Mouse (Mus musculus) layer of hippocampus, postnatal 25 days (tissue): ENCODE results near the gene Dnm2. TPM values are rescaled to one million over a fixed set of nuclear protein-coding genes. Genes with fewer than 3 reads are reported as not detected.

ENCODE experiments used
- DNase-seq, 2 experiments: peaks; one replicate each; pipeline ENCODE4 v3.0.0; 2022; ENCODE audit warnings: mixed read lengths in 2 of 2, low spot score in 1 of 2; ENCODE audit errors: extremely low spot score in 1 of 2
- total RNA-seq, 2 experiments: library from RNA; stranded (reverse); gene quantifications; 2 replicates each; pipeline ENCODE4 v1.2.3; 2021

The Dnm2 gene
- total RNA-seq: 10 to 100 TPM; 55.2 to 77.1 TPM

- peak; percentile 93 to 95 for DNase-seq
Observed at GRCm38 (mm10) chr9:21424631-21425555, at the start of gene Dnm2. TSS of gene Dnm2 (plus strand) at chr9:21424908.

DNA sequence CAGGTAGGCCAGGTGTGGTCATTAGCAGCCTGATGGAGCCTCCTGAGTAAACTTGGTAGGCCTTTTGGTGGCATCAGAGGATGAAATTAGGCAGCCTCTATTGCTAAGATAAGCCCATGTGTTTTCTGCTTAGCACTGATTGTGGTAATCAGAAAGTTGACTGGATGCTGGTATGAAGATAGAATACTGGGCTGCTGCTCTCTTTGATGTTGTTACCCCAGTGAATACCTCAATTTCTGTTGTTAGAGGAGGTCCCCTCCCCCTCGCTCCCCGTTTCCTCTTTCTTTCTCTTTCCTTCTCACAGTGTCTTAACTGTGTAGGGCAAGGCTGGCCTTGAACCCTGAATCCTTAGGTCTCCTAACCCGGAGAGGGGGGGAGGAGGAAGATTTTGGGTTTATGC lies 45.5 kb upstream of the Dnm2 start:
- DNase-seq: no peak

DNA sequence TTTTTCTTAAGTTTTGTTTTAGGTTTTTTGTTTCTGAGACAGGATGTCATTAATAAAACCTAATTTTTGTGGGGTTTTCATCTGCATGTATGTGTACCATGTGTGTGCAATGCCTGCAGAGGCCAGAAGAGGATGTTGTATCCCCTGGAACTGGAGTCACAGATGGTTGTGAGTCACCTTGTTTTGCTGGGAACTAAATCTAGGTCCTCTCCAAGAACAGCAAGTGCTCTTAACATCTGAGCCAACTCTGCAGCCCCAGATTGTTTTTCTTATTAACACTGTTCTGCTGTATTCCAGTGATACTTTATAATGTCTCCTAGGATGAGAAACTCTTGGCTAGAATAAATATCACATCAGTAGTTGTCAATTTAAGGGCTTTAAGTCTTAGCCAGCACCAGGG lies 43.8 kb upstream of the Dnm2 start:
- DNase-seq: no peak

DNA sequence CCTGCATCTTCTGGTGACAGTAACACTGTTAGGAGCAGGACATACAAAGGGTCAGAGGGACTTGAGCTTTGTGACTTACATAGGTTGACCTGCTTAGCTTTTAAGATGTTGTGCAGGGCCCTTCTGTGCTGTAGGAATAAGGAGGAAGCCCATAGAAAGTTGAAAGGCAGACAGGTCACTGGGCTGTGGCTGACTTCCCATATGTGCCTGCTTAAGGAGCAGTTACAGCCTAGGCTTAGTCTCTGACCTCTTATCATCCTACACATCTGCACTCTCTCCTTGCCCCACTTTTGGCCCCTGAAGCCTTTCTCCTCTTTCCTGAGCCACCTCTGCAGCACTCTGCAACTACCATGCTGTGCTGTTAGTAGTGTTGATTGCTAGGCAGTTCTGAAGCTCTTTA lies 40.7 kb upstream of the Dnm2 start:
- no peak for DNase-seq

DNA sequence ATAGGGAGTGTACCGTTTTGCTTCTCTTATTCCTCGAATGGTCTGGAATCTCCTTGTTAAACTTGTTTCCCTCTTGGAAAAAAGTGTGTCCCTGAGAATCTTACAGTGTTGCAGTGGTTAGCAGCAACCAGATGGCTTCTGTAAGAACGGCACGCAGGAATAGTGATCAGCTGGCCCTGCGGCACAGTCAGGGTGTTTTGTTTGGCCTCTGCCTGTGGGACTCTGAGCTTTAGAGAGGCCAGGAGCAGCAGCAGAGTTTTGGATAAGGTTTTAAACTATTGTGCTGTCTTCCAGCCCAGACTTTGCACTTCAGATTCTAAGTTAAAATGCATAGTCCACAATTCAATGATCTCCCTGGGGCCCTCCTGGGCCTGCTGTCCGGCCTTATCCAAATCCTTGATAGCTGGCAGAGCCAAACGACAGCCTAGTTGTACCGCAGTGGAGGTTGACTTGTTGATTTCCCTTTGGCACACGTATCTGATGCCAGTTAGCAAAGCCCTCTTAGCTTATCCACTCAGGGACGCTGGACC lies 32.0 kb upstream of the Dnm2 start:
- DNase-seq: no peak

- no peak for DNase-seq
Observed at GRCm38 (mm10) chr9:21395692-21396091, 29.0 kb upstream of the Dnm2 start.

GRCm38 (mm10) chr9:21397170-21397569 lies 27.5 kb upstream of the Dnm2 start:
- DNase-seq: no peak

GRCm38 (mm10) chr9:21401042-21401441 lies 23.7 kb upstream of the Dnm2 start:
- no peak for DNase-seq

DNA sequence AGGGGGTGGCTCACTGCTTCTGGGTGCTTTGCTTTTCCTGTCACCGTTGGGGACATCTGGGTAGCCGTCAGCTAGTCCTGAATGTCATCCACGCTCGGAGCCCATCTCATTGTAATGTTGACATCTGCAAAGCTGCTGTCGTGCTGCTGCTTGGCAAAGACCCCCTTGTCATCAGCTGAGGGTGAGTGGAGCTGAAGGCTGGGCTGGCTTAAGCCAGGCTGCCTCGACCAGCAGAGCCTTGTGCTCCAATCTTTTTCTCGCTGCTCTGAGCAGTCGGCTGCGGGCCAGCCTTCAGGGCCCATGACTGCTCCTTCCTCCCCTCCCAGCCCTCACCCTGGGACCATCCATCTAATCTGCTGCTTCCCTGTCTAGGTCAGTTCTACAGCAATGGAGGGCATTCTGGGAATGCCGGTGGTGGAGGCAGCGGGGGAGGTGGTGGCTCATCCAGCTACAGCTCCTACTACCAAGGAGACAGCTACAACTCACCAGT lies 21.9 kb upstream of the Dnm2 start:
- no peak for DNase-seq

DNA sequence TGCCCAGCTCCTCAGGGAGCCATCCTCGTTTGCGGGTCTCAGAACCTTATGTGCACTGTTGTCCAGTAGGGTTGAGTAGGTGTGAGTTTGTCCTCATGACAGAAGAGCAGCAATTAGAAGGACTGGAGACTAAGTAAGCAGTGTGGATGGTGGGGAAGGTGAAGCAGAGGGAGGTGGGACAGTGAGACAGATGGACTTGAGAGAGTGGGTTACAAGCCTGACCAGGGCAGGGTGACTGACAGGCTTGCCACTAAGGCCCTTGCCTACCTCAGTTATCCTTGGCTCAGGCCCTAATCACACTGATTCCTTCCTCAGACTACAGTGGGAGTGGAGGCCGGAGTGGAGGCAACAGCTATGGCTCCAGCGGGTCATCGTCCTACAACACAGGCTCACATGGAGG lies 21.0 kb upstream of the Dnm2 start:
- DNase-seq: no peak

DNA sequence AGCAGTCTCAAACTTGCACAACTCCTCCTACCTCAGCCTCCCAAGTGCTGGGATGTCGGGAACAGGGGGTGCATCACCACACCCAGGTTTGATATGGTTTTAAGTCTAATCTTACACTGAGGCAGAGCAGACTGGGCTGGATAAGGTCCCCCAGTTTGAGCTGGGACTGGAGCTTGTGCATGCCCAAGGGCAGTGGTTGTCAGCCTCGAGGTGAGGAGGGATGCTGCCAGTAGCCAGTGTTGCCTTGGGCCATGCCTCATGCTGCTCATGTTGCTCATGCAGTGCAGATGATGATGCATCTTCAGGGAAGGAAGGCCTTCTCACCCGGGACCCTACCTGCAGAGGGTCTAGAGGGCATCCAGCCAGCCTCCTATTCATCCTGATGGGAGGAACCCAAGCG lies 19.2 kb upstream of the Dnm2 start:
- DNase-seq: no peak

- no peak for DNase-seq
Observed at GRCm38 (mm10) chr9:21407951-21408350, 16.8 kb upstream of the Dnm2 start.

GRCm38 (mm10) chr9:21408624-21409023 lies 16.1 kb upstream of the Dnm2 start:
- no peak for DNase-seq

- DNase-seq: peak; percentile 87 to 96
Observed at GRCm38 (mm10) chr9:21409592-21410317, 15.0 kb upstream of the Dnm2 start.

DNA sequence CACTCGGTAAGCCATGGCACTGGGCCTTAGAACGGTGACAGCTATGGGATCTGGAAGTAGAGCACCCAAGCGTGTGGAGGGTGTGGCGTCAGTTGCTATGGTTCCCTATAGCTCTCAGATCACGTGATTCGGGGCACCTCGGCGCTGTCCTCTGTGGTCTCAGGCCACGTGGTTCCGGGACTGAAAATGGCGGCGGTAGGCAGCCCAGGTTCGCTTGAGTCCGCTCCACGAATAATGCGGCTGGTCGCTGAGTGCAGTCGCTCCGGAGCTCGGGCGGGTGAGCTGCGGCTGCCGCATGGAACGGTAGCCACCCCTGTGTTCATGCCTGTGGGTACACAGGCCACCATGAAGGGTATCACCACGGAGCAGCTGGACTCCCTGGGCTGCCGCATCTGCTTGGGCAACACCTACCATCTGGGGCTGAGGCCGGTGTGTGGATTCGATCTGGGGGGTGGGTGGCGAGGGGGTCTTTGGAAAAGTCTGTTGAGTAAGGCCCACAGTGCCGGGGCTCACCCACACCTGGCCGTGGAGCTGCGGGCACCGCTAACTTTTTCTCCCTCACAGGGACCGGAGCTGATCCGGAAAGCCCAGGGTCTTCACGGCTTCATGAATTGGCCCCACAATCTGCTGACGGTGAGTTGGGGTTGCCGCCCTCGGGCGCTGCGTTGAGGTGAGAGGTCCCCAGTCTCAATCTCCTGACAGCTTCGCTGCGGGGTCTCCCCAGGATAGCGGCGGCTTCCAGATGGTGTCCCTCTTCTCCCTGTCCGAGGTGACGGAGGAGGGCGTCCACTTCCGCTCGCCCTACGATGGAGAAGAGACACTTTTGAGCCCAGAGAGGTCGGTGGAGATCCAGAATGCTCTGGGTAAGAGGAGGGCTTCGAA lies 12.8 kb upstream of the Dnm2 start, which contains the start of gene Qtrt1:
Gene Qtrt1 (plus strand): TSS at position 169 of the 882 bp plus-strand sequence.
- peak; percentile 67 to 69 for DNase-seq

DNA sequence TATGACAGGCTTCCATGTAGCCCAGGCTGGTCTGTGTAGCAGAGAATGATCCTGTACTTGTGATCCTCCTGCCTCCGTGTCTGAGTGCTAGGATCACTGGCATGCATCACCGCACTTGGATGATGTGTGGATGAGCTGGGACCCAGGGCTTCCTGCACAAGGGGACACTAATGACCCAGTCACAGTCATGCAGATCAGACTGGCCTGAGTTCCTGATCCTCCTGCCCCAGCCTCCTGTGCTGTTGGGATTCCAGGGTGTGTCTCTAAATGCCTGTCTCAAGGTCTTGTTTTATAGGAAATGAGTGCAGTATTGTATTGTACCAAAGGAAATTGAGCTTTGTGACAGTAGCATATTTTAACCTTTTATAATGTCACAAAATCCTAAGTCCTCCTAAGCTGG lies 6.8 kb upstream of the Dnm2 start:
- DNase-seq: no peak

- DNase-seq: no peak
Observed at GRCm38 (mm10) chr9:21419646-21420045, 5.1 kb upstream of the Dnm2 start.

DNA sequence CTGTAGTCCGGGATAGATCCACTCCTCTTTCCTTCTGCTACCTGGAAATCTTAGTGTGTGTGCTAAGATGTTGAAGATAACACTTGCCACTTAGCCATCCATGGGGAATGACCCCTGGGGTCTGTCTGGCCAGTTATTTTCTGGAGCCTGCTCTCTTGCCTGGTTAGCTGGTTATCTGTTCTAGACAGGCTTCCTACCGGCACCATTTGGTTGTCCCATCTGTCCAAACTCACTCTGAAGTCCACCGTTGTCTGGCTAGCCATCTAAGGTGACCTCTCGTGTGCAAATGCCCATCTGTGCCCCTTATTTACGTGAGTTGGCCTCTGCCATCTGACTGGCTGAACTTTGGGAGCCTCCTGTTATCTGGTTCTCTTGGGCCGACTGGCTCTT lies 843 bp downstream of the Dnm2 start:
- DNase-seq: no peak

DNA sequence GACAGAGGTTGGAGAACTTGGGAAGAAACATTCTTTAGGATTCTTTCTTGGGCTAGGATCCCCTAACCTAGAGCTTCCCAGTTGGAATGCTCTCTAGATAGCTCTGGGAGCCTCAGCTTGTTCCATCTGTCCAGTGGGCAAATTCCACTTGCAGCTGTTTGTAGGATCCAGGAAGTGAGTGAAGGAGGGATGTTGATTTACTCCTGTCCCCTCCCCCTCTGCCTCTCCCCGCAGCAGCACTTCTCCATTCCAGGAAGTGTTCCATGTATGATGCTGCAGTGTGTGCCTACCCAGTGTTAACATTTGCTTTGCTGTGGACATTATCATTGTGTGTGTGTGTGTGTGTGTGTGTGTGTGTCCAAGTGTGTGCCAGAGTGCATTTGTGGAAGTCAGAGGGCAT lies 1.3 kb downstream of the Dnm2 start:
- DNase-seq: no peak

DNA sequence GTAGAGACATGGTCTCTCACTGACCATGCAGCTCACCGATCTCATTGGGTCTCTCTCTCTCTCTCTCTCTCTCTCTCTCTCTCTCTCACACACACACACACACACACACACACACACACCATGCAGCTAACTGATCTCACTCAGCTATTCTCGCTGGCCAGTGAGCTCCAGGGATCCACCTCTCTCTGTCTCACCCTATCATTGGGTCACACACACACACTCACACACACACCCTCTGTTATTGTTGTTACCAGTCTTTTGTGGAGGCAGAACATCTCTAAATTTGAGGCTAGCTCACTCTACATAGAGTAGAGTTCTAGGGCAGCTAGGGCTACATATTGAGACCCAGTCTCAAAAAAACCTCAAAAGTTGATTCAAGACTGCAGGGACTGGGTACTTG lies 1.8 kb downstream of the Dnm2 start:
- DNase-seq: no peak
